Mouse (Mus musculus) urinary bladder, adult 2 months (tissue): Measurements from ENCODE around the gene Lonp2. TPM values are rescaled to one million over a fixed set of nuclear protein-coding genes. Genes with fewer than 3 reads are reported as not detected.

Experiments
- DNase-seq: peaks from one replicate; pipeline ENCODE4 v3.0.0; 2022; ENCODE audit warnings: low spot score
- polyA plus RNA-seq: library from polyadenylated mRNA; depleted of rRNA; stranded (reverse); fragments of >200 nt; gene quantifications from 2 replicates; pipeline ENCODE4 v1.2.3, GENCODE M21; 2012

The Lonp2 gene
- polyA plus RNA-seq, 1 experiment = 71.5 TPM

GRCm38 (mm10) chr8:86713407-86714188 is 89.8 kb downstream of the Lonp2 start:
- DNase-seq = no peak

GRCm38 (mm10) chr8:86718332-86718994 is 94.6 kb downstream of the Lonp2 start:
- no peak for DNase-seq

DNA sequence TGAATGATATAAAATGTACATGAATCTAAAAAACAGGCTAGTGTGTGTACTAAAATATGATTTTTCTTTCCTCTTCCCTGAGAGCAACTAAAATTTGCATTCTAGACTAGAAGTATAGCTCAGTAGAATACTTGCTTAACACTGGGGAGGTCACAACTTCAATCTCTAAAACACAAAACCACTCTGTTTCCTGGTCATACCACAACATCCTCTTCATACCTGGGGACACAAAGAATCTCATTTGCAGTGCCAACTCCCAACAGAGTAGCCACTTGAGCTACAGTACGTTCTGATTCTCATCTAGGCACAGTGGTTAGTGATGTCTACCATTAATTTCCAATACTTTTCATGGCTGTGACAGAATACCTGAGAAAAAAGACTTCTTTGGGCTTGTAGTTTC is 95.5 kb downstream of the Lonp2 start:
- DNase-seq = no peak

- DNase-seq = no peak
These were observed 97.1 kb downstream of the Lonp2 start for GRCm38 (mm10) chr8:86720756-86721459.

DNA sequence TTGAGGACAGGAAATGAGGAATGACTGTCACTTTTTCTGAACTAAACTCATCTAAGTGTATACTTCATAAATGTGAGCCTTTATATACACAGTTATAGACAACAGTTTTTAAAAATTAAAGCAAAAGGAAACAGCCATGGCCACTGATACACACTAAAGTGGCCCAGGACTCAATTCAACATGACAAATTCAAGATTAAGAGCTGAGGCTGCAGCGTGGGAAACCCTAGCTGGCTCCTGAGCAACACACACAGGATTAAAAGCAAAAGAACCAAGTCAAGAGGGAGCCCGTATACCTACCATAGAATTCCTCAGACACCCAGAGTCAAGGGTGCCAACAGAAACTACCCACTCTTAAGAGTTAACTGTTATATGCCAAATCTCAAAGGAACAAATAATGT is 97.6 kb downstream of the Lonp2 start:
- no peak for DNase-seq

GRCm38 (mm10) chr8:86726959-86727358 is 103.1 kb downstream of the Lonp2 start:
- no peak for DNase-seq

- no peak for DNase-seq
These were observed 104.5 kb downstream of the Lonp2 start for GRCm38 (mm10) chr8:86728224-86728950.

GRCm38 (mm10) chr8:86730303-86730702 is 106.5 kb downstream of the Lonp2 start:
- no peak for DNase-seq

DNA sequence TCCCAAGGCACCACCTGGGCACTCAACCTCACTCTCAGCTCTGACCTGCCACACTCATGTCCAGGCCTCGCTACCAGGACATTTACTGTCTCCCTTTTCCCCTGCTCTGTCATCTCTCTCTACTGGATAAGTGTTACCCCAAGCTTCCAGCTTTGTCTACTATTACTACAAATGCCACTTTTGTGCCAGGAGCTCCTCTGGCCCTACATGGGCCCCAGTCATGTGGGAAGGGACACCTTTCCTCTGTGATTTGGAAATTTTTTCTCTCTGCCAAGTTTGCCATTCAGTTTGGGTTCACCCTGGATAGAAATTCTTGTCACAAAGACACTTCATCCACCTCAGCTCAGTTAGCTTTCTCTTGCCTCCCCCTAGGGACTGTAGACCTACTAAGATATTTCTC is 107.0 kb downstream of the Lonp2 start:
- no peak for DNase-seq

- DNase-seq = no peak
These were observed 110.3 kb downstream of the Lonp2 start for GRCm38 (mm10) chr8:86734171-86734570.

DNA sequence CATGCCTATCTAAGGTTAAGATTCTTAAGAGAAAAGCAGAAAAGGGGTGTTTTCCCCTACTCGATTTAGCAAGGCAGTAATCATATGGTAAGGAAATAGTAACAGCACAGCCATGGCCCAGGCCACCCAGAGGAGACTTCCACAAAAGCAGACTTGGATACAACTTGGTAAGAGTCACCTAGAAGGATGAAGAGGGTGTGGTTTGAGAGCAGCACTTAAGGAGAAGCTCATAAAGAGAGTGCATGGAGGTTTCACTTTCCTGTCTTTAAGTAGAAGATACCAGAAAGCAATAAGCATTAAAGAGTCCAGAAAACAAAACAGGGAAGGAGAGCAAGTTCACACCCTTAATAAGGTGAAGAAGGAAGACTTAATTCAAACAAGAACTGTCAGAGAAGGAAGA is 111.1 kb downstream of the Lonp2 start:
- DNase-seq = no peak

DNA sequence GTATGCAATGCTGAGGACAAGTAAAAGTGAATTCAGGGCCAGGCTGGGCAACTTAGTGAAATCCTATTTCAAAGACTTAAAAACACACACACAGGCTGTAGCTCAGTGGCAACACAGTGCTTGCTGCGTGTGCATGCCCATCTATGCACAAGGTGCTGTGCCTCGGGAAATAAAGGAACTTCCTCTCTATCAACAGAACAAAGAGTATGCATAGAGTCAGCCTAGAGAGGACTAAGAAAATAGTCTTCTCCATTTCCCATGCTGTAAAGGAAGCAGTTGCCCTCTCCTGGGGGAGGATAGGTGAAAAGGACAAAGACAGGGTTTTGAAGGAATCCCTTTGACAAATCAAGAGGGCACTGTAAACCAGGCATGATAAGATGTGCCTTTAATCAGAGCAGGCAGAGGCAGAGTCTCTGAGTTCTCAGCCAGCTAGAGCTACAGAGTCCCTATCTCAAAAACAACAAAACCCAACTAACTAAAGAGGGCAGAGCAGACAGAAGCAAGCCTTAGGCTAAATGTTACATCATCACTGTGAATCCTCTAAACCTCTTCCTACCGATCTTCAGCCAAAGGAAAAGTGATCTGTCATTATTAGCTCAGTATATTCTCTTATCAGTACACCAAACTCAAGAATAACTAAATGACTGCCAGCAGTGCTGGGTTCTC is 111.7 kb downstream of the Lonp2 start:
- no peak for DNase-seq

DNA sequence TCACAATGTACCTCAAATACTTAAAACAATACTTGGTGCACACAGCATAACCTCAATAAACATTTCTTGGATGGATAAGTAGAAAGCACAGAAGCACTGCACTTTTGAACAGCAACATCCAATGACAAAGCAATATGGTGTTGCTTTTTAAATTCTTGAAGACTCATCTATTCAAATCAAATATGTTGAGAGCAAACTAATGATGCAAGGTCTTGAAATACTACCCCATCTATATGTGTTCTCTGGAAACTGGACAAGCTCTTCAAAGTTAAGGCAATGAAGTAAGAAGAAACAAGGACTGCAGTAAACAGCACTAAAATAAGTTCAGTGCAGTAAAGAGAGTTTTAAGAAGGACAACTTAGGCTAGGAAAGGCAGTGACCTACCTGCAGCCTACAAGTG is 117.1 kb downstream of the Lonp2 start:
- no peak for DNase-seq

GRCm38 (mm10) chr8:86741627-86742026 is 117.8 kb downstream of the Lonp2 start:
- no peak for DNase-seq

- DNase-seq = no peak
These were observed 118.9 kb downstream of the Lonp2 start for GRCm38 (mm10) chr8:86742605-86743345.

- no peak for DNase-seq
These were observed 120.7 kb downstream of the Lonp2 start for GRCm38 (mm10) chr8:86744313-86745220.

GRCm38 (mm10) chr8:86745221-86745934 is 121.5 kb downstream of the Lonp2 start, which contains the start of the genes Gm10638 and Siah1a:
Gm10638 (plus strand) TSS chr8:86745699.
Siah1a (minus strand) TSS chr8:86745934.
- peak; percentile 80 for DNase-seq

DNA sequence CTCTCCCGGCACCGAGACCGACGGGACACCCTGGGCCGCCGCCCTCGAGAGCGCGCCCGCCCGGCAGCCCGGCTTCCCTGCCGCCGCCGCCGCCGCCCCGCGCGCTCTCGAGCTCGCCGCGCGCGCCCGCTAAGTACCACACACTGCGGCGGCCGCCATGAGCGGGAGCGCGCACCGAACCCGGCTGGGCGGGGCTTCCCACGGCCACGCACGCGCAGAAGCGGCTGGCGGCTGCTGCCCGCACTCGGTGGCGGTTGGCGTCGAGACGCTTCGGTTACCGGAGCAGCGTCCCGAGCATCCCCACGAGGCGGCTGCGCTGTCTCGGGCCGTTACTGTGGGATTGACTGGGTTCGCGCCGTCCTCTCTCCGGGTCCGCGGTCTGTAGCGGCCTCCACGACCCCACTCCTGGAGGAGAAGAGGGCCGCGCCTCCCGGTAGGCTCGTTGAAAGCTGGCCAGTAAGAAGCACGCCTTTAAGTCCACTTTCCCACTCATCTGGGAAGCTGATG is 122.1 kb downstream of the Lonp2 start:
- DNase-seq = peak; percentile 98

GRCm38 (mm10) chr8:86746511-86746910 is 122.7 kb downstream of the Lonp2 start:
- no peak for DNase-seq
